Mouse (Mus musculus) limb, embryonic 11.5 days (tissue): Measurements from ENCODE around the gene Urb1. TPM values are rescaled to one million over a fixed set of nuclear protein-coding genes. Genes with fewer than 3 reads are reported as not detected.

Experiments used
- ATAC-seq: fragments of 200-750 bp; cut with Nextera tagmentation; 2 replicates; pipeline ENCODE4 v1.8.0; 2017; ENCODE audit warnings: low read depth; ENCODE audit not compliant: insufficient number of reproducible peaks, low FRiP score, low TSS enrichment
- DNase-seq: peaks from one replicate; pipeline ENCODE4 v3.0.0-alpha.2; 2015; ENCODE audit warnings: low spot score
- H3K27ac ChIP-seq: fragments of 300-500 bp; sonication (generic); replicated peaks from 2 replicates; pipeline ENCODE4 v1.5.1; 2014; ENCODE audit warnings: low read depth, mild to moderate bottlenecking, low read length
- H3K27me3 ChIP-seq: fragments of 300-500 bp; sonication (generic); 2 replicates; pipeline ENCODE4 v1.6.1; 2014; ENCODE audit warnings: mild to moderate bottlenecking, low read length, mixed read lengths; ENCODE audit not compliant: control insufficient read depth, insufficient read depth
- H3K36me3 ChIP-seq: fragments of 300-500 bp; sonication (generic); 2 replicates; pipeline ENCODE4 v1.6.1; 2014; ENCODE audit warnings: mild to moderate bottlenecking, low read length, moderate library complexity, mixed read lengths; ENCODE audit not compliant: control insufficient read depth, insufficient read depth
- H3K4me1 ChIP-seq: fragments of 300-500 bp; sonication (generic); 2 replicates; pipeline ENCODE4 v1.6.1; 2014; ENCODE audit warnings: low read length, mixed read lengths; ENCODE audit not compliant: control insufficient read depth, insufficient read depth
- H3K4me2 ChIP-seq: fragments of 300-500 bp; sonication (generic); 2 replicates; pipeline ENCODE4 v1.6.1; 2014; ENCODE audit warnings: low read depth, mild to moderate bottlenecking, moderate library complexity; ENCODE audit not compliant: severe bottlenecking
- H3K4me3 ChIP-seq: fragments of 300-500 bp; sonication (generic); 2 replicates; pipeline ENCODE4 v1.5.1; 2014; ENCODE audit warnings: low read depth, low read length
- H3K9ac ChIP-seq: fragments of 300-500 bp; sonication (generic); 2 replicates; pipeline ENCODE4 v1.6.1; 2014; ENCODE audit warnings: mild to moderate bottlenecking, low read length
- H3K9me3 ChIP-seq: fragments of 300-500 bp; sonication (generic); 2 replicates; pipeline ENCODE4 v1.6.1; 2016; ENCODE audit warnings: low read length; ENCODE audit not compliant: control insufficient read depth
- WGBS: fragments of 180-500 bp; shearing (Covaris S2); extraction: QIAGEN DNeasy Blood & Tissue Kit; methylation state at CpG from one replicate; pipeline ENCODE4 v1.1.7; 2014; 5-methylcytosine and 5-hydroxymethylcytosine counted together
- polyA plus RNA-seq: library from polyadenylated mRNA; unstranded; fragments of >200 nt; fragmentation: Nextera tagmentation; extraction: Ambion mirVana; gene quantifications from 2 replicates; pipeline ENCODE4 v1.2.1, GENCODE M21; 2014

The Urb1 gene
- polyA plus RNA-seq, 1 experiment from 2014 or later, result 16.6 TPM

- no peaks in the 10 kb centered on the region for H3K4me1 ChIP-seq
- H3K9me3 ChIP-seq, result no peaks in the 10 kb centered on the region
- no peak overlapping the region for H3K4me3 ChIP-seq
- no peak for DNase-seq
- H3K36me3 ChIP-seq, result no peaks in the 10 kb centered on the region
- H3K4me2 ChIP-seq, result no peak overlapping the region
- H3K27ac ChIP-seq, result no peak overlapping the region
- ATAC-seq, result no peak
- H3K27me3 ChIP-seq, result no peaks in the 10 kb centered on the region
- no peak overlapping the region for H3K9ac ChIP-seq
- 92% methylated on average over 6 of the region's 6 CpGs for WGBS
Measured at GRCm38 (mm10) chr16:90747143-90747542, 63.1 kb downstream of the Urb1 start.

- no peaks in the 10 kb centered on the region for H3K9me3 ChIP-seq
- no peak for ATAC-seq
- H3K4me2 ChIP-seq, result no peak within 1 kb of the TSS
- H3K4me3 ChIP-seq, result no peak within 1 kb of the TSS
- no peak within 1 kb of the TSS for H3K9ac ChIP-seq
- H3K27ac ChIP-seq, result no peak within 1 kb of the TSS; the same call in 1 of the 2 replicates
- 0 out of 2 replicates have a peak, but pooled peaks cover 2% of the 10 kb centered on the region for H3K4me1 ChIP-seq
- H3K36me3 ChIP-seq, result no peaks in the 10 kb centered on the region
- no peak for DNase-seq
- WGBS, result 84% methylated on average over 26 of the region's 26 CpGs
- H3K27me3 ChIP-seq, result no peaks in the 10 kb centered on the region
Measured at GRCm38 (mm10) chr16:90738092-90738956, 71.9 kb downstream of the Urb1 start, which contains the start of gene Mrap. Gene Mrap (plus strand): TSS chr16:90738207.

- DNase-seq (no peak), ATAC-seq (no peak)
- Histone ChIP-seq H3K27ac (no peak overlapping the region; the same call in 1 of the 2 replicates), H3K9ac (no peak overlapping the region), H3K27me3 (no peaks in the 10 kb centered on the region), H3K4me2 (no peak overlapping the region), H3K4me3 (no peak overlapping the region), H3K36me3 (no peaks in the 10 kb centered on the region), H3K4me1 (0 out of 2 replicates have a peak, but pooled peaks cover 2% of the 10 kb centered on the region), H3K9me3 (no peaks in the 10 kb centered on the region)
- WGBS, result 63% methylated on average over 10 of the region's 10 CpGs
Measured at GRCm38 (mm10) chr16:90736672-90737270, 73.4 kb downstream of the Urb1 start.

GRCm38 (mm10) chr16:90735611-90736010 is 74.6 kb downstream of the Urb1 start:
- Histone ChIP-seq H3K4me1 (0 out of 2 replicates have a peak, but pooled peaks cover 2% of the 10 kb centered on the region), H3K36me3 (no peaks in the 10 kb centered on the region), H3K27me3 (no peaks in the 10 kb centered on the region), H3K9ac (no peak overlapping the region), H3K4me2 (no peak overlapping the region), H3K27ac (no peak overlapping the region), H3K4me3 (no peak overlapping the region), H3K9me3 (no peaks in the 10 kb centered on the region)
- DNase-seq (no peak), ATAC-seq (no peak)
- 85% methylated on average over 4 of the region's 4 CpGs for WGBS

GRCm38 (mm10) chr16:90727233-90728115 is 82.7 kb downstream of the Urb1 start, which contains the start of gene Mis18a:
Gene Mis18a (minus strand): TSS chr16:90727404.
- Histone ChIP-seq H3K4me1 (peaks cover 6% of the 10 kb centered on the region), H3K27me3 (no peaks in the 10 kb centered on the region), H3K9me3 (no peaks in the 10 kb centered on the region), H3K4me3 (peak within 1 kb of the TSS; percentile 96), H3K9ac (peak within 1 kb of the TSS; percentile 78), H3K27ac (no peak within 1 kb of the TSS), H3K36me3 (no peaks in the 10 kb centered on the region; the same call in 1 of the 2 replicates), H3K4me2 (peak within 1 kb of the TSS; percentile 96)
- peak; percentile 93 for ATAC-seq
- DNase-seq, result peak; percentile 98
- 2% methylated on average over 53 of the region's 53 CpGs for WGBS

- Histone ChIP-seq H3K4me3 (peak overlapping the region; percentile 96), H3K9ac (peak overlapping the region; percentile 78), H3K27me3 (no peaks in the 10 kb centered on the region), H3K36me3 (peaks cover 1% of the 10 kb centered on the region; the same call in 1 of the 2 replicates), H3K4me2 (peak overlapping the region; percentile 96), H3K4me1 (peaks cover 6% of the 10 kb centered on the region), H3K9me3 (no peaks in the 10 kb centered on the region), H3K27ac (no peak overlapping the region)
- DNase-seq, result no peak
- ATAC-seq, result peak; percentile 41; the same call in 1 of the 2 replicates
- 7% methylated on average over 38 of the region's 38 CpGs for WGBS
Measured at GRCm38 (mm10) chr16:90726600-90727227, 83.5 kb downstream of the Urb1 start.

- DNase-seq (no peak), ATAC-seq (no peak)
- Histone ChIP-seq H3K4me1 (peaks cover 6% of the 10 kb centered on the region), H3K27ac (no peak overlapping the region), H3K36me3 (peaks cover 9% of the 10 kb centered on the region), H3K4me3 (no peak overlapping the region), H3K9ac (no peak overlapping the region), H3K9me3 (no peaks in the 10 kb centered on the region), H3K27me3 (no peaks in the 10 kb centered on the region), H3K4me2 (no peak overlapping the region)
- WGBS, result 94% methylated on average over 4 of the region's 4 CpGs
Measured at GRCm38 (mm10) chr16:90724051-90724450, 86.2 kb downstream of the Urb1 start.
